Mouse (Mus musculus) c-Kit-negative CD71-positive TER-119-positive erythroid progenitor cells, embryonic 14.5 days (primary cell): ENCODE data around the gene Enc1.

Experiments
- DNase-seq: peaks from one replicate; pipeline ENCODE4 v3.0.0-alpha.2; 2013; ENCODE audit warnings: low read depth, low spot score

The Enc1 gene

GRCm38 (mm10) chr13:97292026-97292425 is 51.1 kb downstream of the Enc1 start:
- no peak for DNase-seq

GRCm38 (mm10) chr13:97292451-97293245 is 51.7 kb downstream of the Enc1 start:
- DNase-seq: no peak

- DNase-seq: no peak
These were observed 54.4 kb downstream of the Enc1 start for GRCm38 (mm10) chr13:97295101-97295852.

- DNase-seq: no peak
These were observed 54.9 kb downstream of the Enc1 start for GRCm38 (mm10) chr13:97295853-97296219.

- no peak for DNase-seq
These were observed 55.4 kb downstream of the Enc1 start for GRCm38 (mm10) chr13:97296281-97296680.

- no peak for DNase-seq
These were observed 55.9 kb downstream of the Enc1 start for GRCm38 (mm10) chr13:97296757-97297156.

GRCm38 (mm10) chr13:97297418-97298050 is 56.6 kb downstream of the Enc1 start:
- DNase-seq: no peak

- DNase-seq: no peak
These were observed 58.0 kb downstream of the Enc1 start for GRCm38 (mm10) chr13:97298896-97299295.

- DNase-seq: no peak
These were observed 59.3 kb downstream of the Enc1 start for GRCm38 (mm10) chr13:97299877-97300873.
